Mouse (Mus musculus): ENCODE data around the gene C1qtnf5. TPM values are rescaled to one million over a fixed set of nuclear protein-coding genes. Genes with fewer than 3 reads are reported as not detected.
A peak's percentile ranks its signal among the peaks of the same experiment; 100 is the strongest.

C1qtnf5 gene
- total RNA-seq, 2 experiments from 2014 or later = 23.1 to 26.1 TPM

GRCm38 (mm10) chr9:44078136-44078797, 28.8 kb upstream of the C1qtnf5 start:
- DNase-seq (ENCODE audit: low spot score in 2 of 2) = no peak
- intact Hi-C loops (cut with DNase I) = no loop called here

- intact Hi-C loops (cut with DNase I) = no loop called here
- DNase-seq (ENCODE audit: low spot score in 2 of 2) = peak; percentile 57 to 75
These were observed 27.9 kb upstream of the C1qtnf5 start for GRCm38 (mm10) chr9:44078955-44079756.

- DNase-seq (ENCODE audit: low spot score in 2 of 2) = peak in 1 of 2 experiments; percentile 2
- intact Hi-C loops (cut with DNase I) = loop anchor here (5.0 kb wide), 1 partner anchor 533 kb away; no protein-coding TSS in a partner anchor
These were observed 26.9 kb upstream of the C1qtnf5 start for GRCm38 (mm10) chr9:44079997-44080780.

GRCm38 (mm10) chr9:44080953-44081352, 26.1 kb upstream of the C1qtnf5 start:
- intact Hi-C loops (cut with DNase I) = loop anchor here (5.0 kb wide), 1 partner anchor 534 kb away; no protein-coding TSS in a partner anchor

GRCm38 (mm10) chr9:44081581-44081980, 25.5 kb upstream of the C1qtnf5 start:
- no peak for DNase-seq (ENCODE audit: low spot score in 2 of 2)
- intact Hi-C loops (cut with DNase I) = loop anchor here (5.0 kb wide), 1 partner anchor 534 kb away; no protein-coding TSS in a partner anchor

More at GRCm38 (mm10) chr9:44080953-44081352, 26.1 kb upstream of the C1qtnf5 start:
- DNase-seq (ENCODE audit: low spot score in 2 of 2) = peak; percentile 57 to 83

- intact Hi-C loops (cut with DNase I) = loop anchor here (5.0 kb wide), 1 partner anchor 535 kb away; no protein-coding TSS in a partner anchor
- no peak for DNase-seq (ENCODE audit: low spot score in 2 of 2)
These were observed 24.8 kb upstream of the C1qtnf5 start for GRCm38 (mm10) chr9:44082266-44082665.

- intact Hi-C loops (cut with DNase I) = loop anchor here (5.0 kb wide), 1 partner anchor 536 kb away; no protein-coding TSS in a partner anchor
- DNase-seq (ENCODE audit: low spot score in 2 of 2) = peak; percentile 78 to 95
These were observed 23.5 kb upstream of the C1qtnf5 start for GRCm38 (mm10) chr9:44083392-44084121.

GRCm38 (mm10) chr9:44084236-44084635, 22.8 kb upstream of the C1qtnf5 start:
- intact Hi-C loops (cut with DNase I) = loop anchor here (5.0 kb wide), 1 partner anchor 537 kb away; no protein-coding TSS in a partner anchor
- DNase-seq (ENCODE audit: low spot score in 2 of 2) = no peak

- DNase-seq (ENCODE audit: low spot score in 2 of 2) = peak; percentile 92 to 93
- intact Hi-C loops (cut with DNase I) = loop anchor here (5.0 kb wide), 1 partner anchor 537 kb away; no protein-coding TSS in a partner anchor
These were observed 22.3 kb upstream of the C1qtnf5 start for GRCm38 (mm10) chr9:44084659-44085229.

GRCm38 (mm10) chr9:44085276-44085675, 21.8 kb upstream of the C1qtnf5 start:
- intact Hi-C loops (cut with DNase I) = no loop called here

GRCm38 (mm10) chr9:44085741-44086665, 21.0 kb upstream of the C1qtnf5 start:
- intact Hi-C loops (cut with DNase I) = loop anchor here (2.0 kb wide), 1 partner anchor 19 kb away; the partner anchor contains the start of gene Usp2
- peak; percentile 73 to 86 for DNase-seq (ENCODE audit: low spot score in 2 of 2)

More at GRCm38 (mm10) chr9:44085276-44085675, 21.8 kb upstream of the C1qtnf5 start:
- DNase-seq (ENCODE audit: low spot score in 2 of 2) = no peak

GRCm38 (mm10) chr9:44086960-44087359, 20.1 kb upstream of the C1qtnf5 start:
- intact Hi-C loops (cut with DNase I) = loop anchor here (2.0 kb wide), 1 partner anchor 20 kb away; the partner anchor contains the start of gene Usp2
- no peak for DNase-seq (ENCODE audit: low spot score in 2 of 2)

- intact Hi-C loops (cut with DNase I) = loop anchor here (2.0 kb wide), 1 partner anchor 21 kb away; the partner anchor contains the start of gene Usp2
- peak; percentile 62 to 89 for DNase-seq (ENCODE audit: low spot score in 2 of 2)
These were observed 19.1 kb upstream of the C1qtnf5 start for GRCm38 (mm10) chr9:44087761-44088455.

- intact Hi-C loops (cut with DNase I) = no loop called here
- peak in 1 of 2 experiments; percentile 56 for DNase-seq (ENCODE audit: low spot score in 2 of 2)
These were observed 18.0 kb upstream of the C1qtnf5 start for GRCm38 (mm10) chr9:44088877-44089608.

- intact Hi-C loops (cut with DNase I) = no loop called here
- DNase-seq (ENCODE audit: low spot score in 2 of 2) = peak; percentile 75 to 90
These were observed 13.2 kb upstream of the C1qtnf5 start for GRCm38 (mm10) chr9:44093612-44094503.

Data from left cerebral cortex, postnatal 25 days (tissue).